Mouse (Mus musculus): ENCODE data around the gene Gm21981. TPM values are rescaled to one million over a fixed set of nuclear protein-coding genes. Genes with fewer than 3 reads are reported as not detected.
"Not testable (repeated sequence)": the region's sequence is repeated elsewhere in the genome, so short reads cannot be mapped to it uniquely, and the experiment has no call there.

Gm21981 gene
- polyA plus RNA-seq, 1 experiment from 2014 or later: 1.5 TPM

GRCm38 (mm10) chr17:47655697-47656096, 38.6 kb downstream of the Gm21981 start:
- WGBS: 85% methylated on average over 5 of the region's 5 CpGs
- ATAC-seq (ENCODE audit: low FRiP score): no peak
- H3K4me3 ChIP-seq (replicated peaks): no peak overlapping the region
- H3K27ac ChIP-seq (replicated peaks): no peak overlapping the region
- H3K36me3 ChIP-seq: peaks cover 6% of the 10 kb centered on the region; the same call in 1 of the 2 replicates
- H3K9me3 ChIP-seq (replicated peaks): no peaks in the 10 kb centered on the region
- no peaks in the 10 kb centered on the region for H3K4me1 ChIP-seq
- no peak overlapping the region for H3K4me2 ChIP-seq
- no peaks in the 10 kb centered on the region for H3K27me3 ChIP-seq (replicated peaks)
- H3K9ac ChIP-seq (replicated peaks): no peak overlapping the region

- ATAC-seq (ENCODE audit: low FRiP score); H3K4me2 ChIP-seq; H3K27ac ChIP-seq (replicated peaks); H3K9ac ChIP-seq (replicated peaks); H3K4me3 ChIP-seq (replicated peaks); H3K27me3 ChIP-seq (replicated peaks); H3K9me3 ChIP-seq (replicated peaks); H3K4me1 ChIP-seq: not testable (repeated sequence)
- WGBS: 95% methylated on average over 8 of the region's 8 CpGs
- H3K36me3 ChIP-seq: peaks cover 10% of the 10 kb centered on the region; the same call in 1 of the 2 replicates
Measured at GRCm38 (mm10) chr17:47654346-47654745, 39.9 kb downstream of the Gm21981 start.

GRCm38 (mm10) chr17:47651953-47652352, 42.3 kb downstream of the Gm21981 start:
- no peak for ATAC-seq (ENCODE audit: low FRiP score)
- Histone ChIP-seq H3K27me3 (replicated peaks) (no peaks in the 10 kb centered on the region), H3K9me3 (replicated peaks) (no peaks in the 10 kb centered on the region), H3K4me1 (0 out of 2 replicates have a peak, but pooled peaks cover 6% of the 10 kb centered on the region), H3K27ac (replicated peaks) (no peak overlapping the region), H3K36me3 (peaks cover 10% of the 10 kb centered on the region; the same call in 1 of the 2 replicates), H3K4me3 (replicated peaks) (no peak overlapping the region), H3K9ac (replicated peaks) (no peak overlapping the region), H3K4me2 (no peak overlapping the region)
- 73% methylated on average over 2 of the region's 2 CpGs for WGBS

- WGBS: 28% methylated on average over 4 of the region's 4 CpGs
- H3K4me3 ChIP-seq (replicated peaks): no peak overlapping the region
- H3K27ac ChIP-seq (replicated peaks): peak overlapping the region; percentile 13; the same call in 1 of the 2 replicates
- no peak overlapping the region for H3K9ac ChIP-seq (replicated peaks)
- H3K36me3 ChIP-seq: peaks cover 10% of the 10 kb centered on the region; the same call in 1 of the 2 replicates
- no peak for ATAC-seq (ENCODE audit: low FRiP score)
- H3K9me3 ChIP-seq (replicated peaks): no peaks in the 10 kb centered on the region
- no peaks in the 10 kb centered on the region for H3K27me3 ChIP-seq (replicated peaks)
- peaks cover 11% of the 10 kb centered on the region; the same call in 1 of the 2 replicates for H3K4me1 ChIP-seq
- no peak overlapping the region for H3K4me2 ChIP-seq
Measured at GRCm38 (mm10) chr17:47648966-47649365, 45.3 kb downstream of the Gm21981 start.

GRCm38 (mm10) chr17:47646683-47647082, 47.6 kb downstream of the Gm21981 start:
- Histone ChIP-seq H3K9ac (replicated peaks) (no peak overlapping the region), H3K27me3 (replicated peaks) (no peaks in the 10 kb centered on the region), H3K4me1 (peaks cover 11% of the 10 kb centered on the region; the same call in 1 of the 2 replicates), H3K4me3 (replicated peaks) (no peak overlapping the region), H3K27ac (replicated peaks) (no peak overlapping the region), H3K9me3 (replicated peaks) (no peaks in the 10 kb centered on the region), H3K4me2 (no peak overlapping the region), H3K36me3 (peaks cover 7% of the 10 kb centered on the region; the same call in 1 of the 2 replicates)
- no peak for ATAC-seq (ENCODE audit: low FRiP score)
- WGBS: 73% methylated on average over 1 of the region's 1 CpGs

- ATAC-seq (ENCODE audit: low FRiP score): no peak
- Histone ChIP-seq H3K9ac (replicated peaks) (no peak overlapping the region), H3K36me3 (no peaks in the 10 kb centered on the region), H3K9me3 (replicated peaks) (no peaks in the 10 kb centered on the region), H3K27ac (replicated peaks) (no peak overlapping the region), H3K4me3 (replicated peaks) (no peak overlapping the region), H3K27me3 (replicated peaks) (no peaks in the 10 kb centered on the region), H3K4me1 (peaks cover 9% of the 10 kb centered on the region), H3K4me2 (no peak overlapping the region)
- 89% methylated on average over 2 of the region's 2 CpGs for WGBS
Measured at GRCm38 (mm10) chr17:47642992-47643391, 51.3 kb downstream of the Gm21981 start.

Other genes starting within 250 kb of the Gm21981 start
- gene Taf8, start 192.2 kb downstream of the Gm21981 start, polyA plus RNA-seq (2015; fragmentation: Nextera tagmentation; extraction: Ambion mirVana): 19.5 and 21.5 TPM in 2 replicates
- gene Ccnd3, start 189.4 kb downstream of the Gm21981 start, polyA plus RNA-seq (2015; fragmentation: Nextera tagmentation; extraction: Ambion mirVana): 76.5 and 139 TPM in 2 replicates
- gene Bysl, start 83.0 kb downstream of the Gm21981 start, polyA plus RNA-seq (2015; fragmentation: Nextera tagmentation; extraction: Ambion mirVana): 34.7 and 37.1 TPM in 2 replicates
- gene Med20, start 82.9 kb downstream of the Gm21981 start, polyA plus RNA-seq (2015; fragmentation: Nextera tagmentation; extraction: Ambion mirVana): 36.9 and 39.8 TPM in 2 replicates
- 2.5 and 2.9 TPM in 2 replicates for gene Gm20517, start 82.9 kb downstream of the Gm21981 start, polyA plus RNA-seq (2015; fragmentation: Nextera tagmentation; extraction: Ambion mirVana)
- gene Usp49, start 63.8 kb downstream of the Gm21981 start, polyA plus RNA-seq (2015; fragmentation: Nextera tagmentation; extraction: Ambion mirVana): 6.1 and 6.8 TPM in 2 replicates
- 301 and 304 TPM in 2 replicates for gene Tomm6, start 6.1 kb downstream of the Gm21981 start, polyA plus RNA-seq (2015; fragmentation: Nextera tagmentation; extraction: Ambion mirVana)
- gene Frs3, start 5.4 kb downstream of the Gm21981 start, polyA plus RNA-seq (2015; fragmentation: Nextera tagmentation; extraction: Ambion mirVana): 52.5 and 60.6 TPM in 2 replicates
- gene Prickle4, start 281 bp upstream of the Gm21981 start, polyA plus RNA-seq (2015; fragmentation: Nextera tagmentation; extraction: Ambion mirVana): 1.1 and 2.6 TPM in 2 replicates
- gene Pgc, start 32.4 kb upstream of the Gm21981 start, polyA plus RNA-seq (2015; fragmentation: Nextera tagmentation; extraction: Ambion mirVana): 0.17 TPM in 1 of 2 replicates, not detected in the other
- gene Tfeb, start 42.6 kb upstream of the Gm21981 start, polyA plus RNA-seq (2015; fragmentation: Nextera tagmentation; extraction: Ambion mirVana): 3.7 and 5.5 TPM in 2 replicates
- gene Mdfi, start 140.2 kb upstream of the Gm21981 start, polyA plus RNA-seq (2015; fragmentation: Nextera tagmentation; extraction: Ambion mirVana): 3.3 and 4.4 TPM in 2 replicates
- gene Foxp4, start 230.2 kb upstream of the Gm21981 start, polyA plus RNA-seq (2015; fragmentation: Nextera tagmentation; extraction: Ambion mirVana): 30.3 and 31.9 TPM in 2 replicates

Measured in neural tube, embryonic 15.5 days (tissue).